In the genomic region with DNA sequence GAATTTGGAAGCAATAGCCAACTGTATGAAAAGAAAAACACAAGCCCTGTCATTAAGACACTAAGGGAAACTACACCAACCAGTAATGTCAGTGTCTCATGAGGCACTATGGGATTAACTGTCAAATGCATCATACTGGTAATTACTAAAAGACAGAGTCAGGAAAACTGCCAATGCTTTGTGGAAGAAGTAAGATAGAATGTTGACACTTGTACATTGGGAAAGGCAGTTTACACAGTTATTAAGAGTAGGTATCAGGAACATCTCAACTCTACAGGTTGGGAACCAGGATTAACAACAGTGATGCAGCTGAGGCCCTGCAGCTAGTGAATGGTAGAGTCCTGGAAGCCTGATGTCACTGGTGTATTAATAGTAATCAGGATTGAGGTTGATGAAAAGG, we compare ENCODE assay signal across 37 mouse cellular contexts. TPM values are rescaled to one million over a fixed set of nuclear protein-coding genes. Genes with fewer than 3 reads are reported as not detected.
"Had no signal": no experiment of that assay in that cellular context is flagged by ENCODE, and none has a peak within 500 bp of the region (broad histone marks: within the 10 kb centered on the region; RNA-seq: fewer than 3 reads in every experiment).

No protein-coding gene starts in this region.

- H3K27ac ChIP-seq: embryonic facial prominence, embryonic 10.5 days; embryonic facial prominence, embryonic 12.5 days; embryonic facial prominence, embryonic 13.5 days; embryonic facial prominence, embryonic 15.5 days; forebrain, embryonic 10.5 days; forebrain, embryonic 12.5 days; forebrain, embryonic 13.5 days; forebrain, embryonic 15.5 days; gastrocnemius, adult 2 months; heart, adult 2 months had no signal

- H3K4me3 ChIP-seq: embryonic facial prominence, embryonic 10.5 days; embryonic facial prominence, embryonic 12.5 days; embryonic facial prominence, embryonic 13.5 days; embryonic facial prominence, embryonic 15.5 days; erythroblast, embryonic 14.5 days; forebrain, embryonic 10.5 days; forebrain, embryonic 12.5 days; forebrain, embryonic 13.5 days; forebrain, embryonic 15.5 days; gastrocnemius, adult 2 months; heart, adult 2 months had no signal

- H3K4me1 ChIP-seq: embryonic facial prominence, embryonic 10.5 days; embryonic facial prominence, embryonic 12.5 days; embryonic facial prominence, embryonic 15.5 days; forebrain, embryonic 10.5 days had no signal

- H3K27me3 ChIP-seq: embryonic facial prominence, embryonic 12.5 days; embryonic facial prominence, embryonic 13.5 days; embryonic facial prominence, embryonic 15.5 days; forebrain, embryonic 12.5 days; forebrain, embryonic 13.5 days; forebrain, embryonic 15.5 days had no signal

- H3K9me3 ChIP-seq: embryonic facial prominence, embryonic 10.5 days; embryonic facial prominence, embryonic 12.5 days; embryonic facial prominence, embryonic 13.5 days; embryonic facial prominence, embryonic 15.5 days; forebrain, embryonic 10.5 days; forebrain, embryonic 12.5 days; forebrain, embryonic 13.5 days; forebrain, embryonic 15.5 days had no signal

- DNase-seq: cerebellum, adult 2 months; cerebellum, adult 8-10 months; cerebellum, adult 9-10 months; cerebellum, adult 9-11 months; cerebellum, postnatal 36 days; embryo, embryonic 11 days; forebrain, postnatal 0 days; gastrocnemius, adult 2 months; gastrocnemius, postnatal 10 days; gastrocnemius, postnatal 14 days; gastrocnemius, postnatal 25 days; gastrocnemius, postnatal 36 days; heart, adult 11 months; heart, adult 18-20 months; heart, adult 2 months had no signal

- ATAC-seq: forebrain, embryonic 13.5 days; forebrain, embryonic 14.5 days; forebrain, embryonic 15.5 days; forebrain, embryonic 16.5 days; forebrain, postnatal 0 days had no signal

- H3K9ac ChIP-seq: embryonic facial prominence, embryonic 12.5 days; embryonic facial prominence, embryonic 13.5 days; embryonic facial prominence, embryonic 15.5 days; forebrain, embryonic 12.5 days; forebrain, embryonic 13.5 days; forebrain, embryonic 15.5 days; forebrain, postnatal 0 days had no signal

- H3K4me2 ChIP-seq: embryonic facial prominence, embryonic 12.5 days; embryonic facial prominence, embryonic 13.5 days; embryonic facial prominence, embryonic 15.5 days; forebrain, embryonic 12.5 days; forebrain, embryonic 13.5 days; forebrain, embryonic 15.5 days had no signal

RNA-seq across cellular contexts. Expression of a gene that starts 36.4 kb away (rescaled TPM):
- total RNA-seq: common myeloid progenitor, adult 5-6 weeks; gastrocnemius, adult 18-20 months; gastrocnemius, adult 2 months; gastrocnemius, adult 8-10 months; gastrocnemius, postnatal 10 days; gastrocnemius, postnatal 14 days; gastrocnemius, postnatal 25 days; gastrocnemius, postnatal 36 days; granulocyte monocyte progenitor cell, adult 5-6 weeks; heart, adult 2 months; heart, adult 8-10 months had no signal
- polyA plus RNA-seq: erythroblast, embryonic 14.5 days had no signal

RNA-seq across cellular contexts. Expression of a gene that starts 49.9 kb away (rescaled TPM):
- total RNA-seq: common myeloid progenitor, adult 5-6 weeks; forebrain, postnatal 0 days; gastrocnemius, adult 18-20 months; gastrocnemius, adult 2 months; gastrocnemius, adult 8-10 months; gastrocnemius, postnatal 10 days; gastrocnemius, postnatal 14 days; gastrocnemius, postnatal 25 days; gastrocnemius, postnatal 36 days; gastrocnemius, postnatal 4 days; granulocyte monocyte progenitor cell, adult 5-6 weeks; heart, adult 18-20 months; heart, adult 2 months; heart, adult 8-10 months had no signal
- polyA plus RNA-seq: cerebellum, adult 2 months; cortical plate, adult 2 months; embryonic facial prominence, embryonic 10.5 days; embryonic facial prominence, embryonic 11.5 days; embryonic facial prominence, embryonic 12.5 days; embryonic facial prominence, embryonic 13.5 days; embryonic facial prominence, embryonic 14.5 days; embryonic facial prominence, embryonic 15.5 days; erythroblast, embryonic 14.5 days; forebrain, embryonic 10.5 days; forebrain, embryonic 11.5 days; forebrain, embryonic 12.5 days; forebrain, embryonic 13.5 days; forebrain, embryonic 14.5 days; forebrain, embryonic 16.5 days; forebrain, postnatal 0 days; frontal cortex, adult 2 months; heart, adult 2 months had no signal
